Mouse (Mus musculus) embryonic facial prominence, embryonic 14.5 days (tissue): Measurements from ENCODE around the gene Lancl3. TPM values are rescaled to one million over a fixed set of nuclear protein-coding genes. Genes with fewer than 3 reads are reported as not detected.

Experiments used
- ATAC-seq: fragments of 200-750 bp; cut with Nextera tagmentation; 2 replicates; pipeline ENCODE4 v1.8.0; 2017; ENCODE audit warnings: low read depth, moderate number of reproducible peaks, moderate TSS enrichment
- DNase-seq: peaks from one replicate; pipeline ENCODE4 v3.0.0-alpha.2; 2015; ENCODE audit warnings: low spot score
- H3K27ac ChIP-seq: fragments of 300-500 bp; sonication (generic); replicated peaks from 2 replicates; pipeline ENCODE4 v1.5.1; 2014; ENCODE audit warnings: low read depth, mild to moderate bottlenecking, low read length, moderate library complexity
- H3K27me3 ChIP-seq: fragments of 300-500 bp; sonication (generic); replicated peaks from 2 replicates; pipeline ENCODE4 v1.6.1; 2014; ENCODE audit warnings: low read length; ENCODE audit not compliant: control insufficient read depth, insufficient read depth
- H3K36me3 ChIP-seq: fragments of 300-500 bp; sonication (generic); 2 replicates; pipeline ENCODE4 v1.6.1; 2014; ENCODE audit warnings: low read length, mixed read lengths; ENCODE audit not compliant: control insufficient read depth, insufficient read depth
- H3K4me1 ChIP-seq: fragments of 300-500 bp; sonication (generic); 2 replicates; pipeline ENCODE4 v1.6.1; 2014; ENCODE audit warnings: antibody characterized with exemption, low read length; ENCODE audit not compliant: control insufficient read depth, insufficient read depth
- H3K4me2 ChIP-seq: fragments of 300-500 bp; sonication (generic); 2 replicates; pipeline ENCODE4 v1.6.1; 2014; ENCODE audit warnings: low read depth, mild to moderate bottlenecking, low read length, moderate library complexity, mixed read lengths
- H3K4me3 ChIP-seq: fragments of 300-500 bp; sonication (generic); 2 replicates; pipeline ENCODE4 v1.5.1; 2014; ENCODE audit warnings: low read depth, mild to moderate bottlenecking, low read length
- H3K9ac ChIP-seq: fragments of 300-500 bp; sonication (generic); 2 replicates; pipeline ENCODE4 v1.6.1; 2014; ENCODE audit warnings: low read depth, mild to moderate bottlenecking, low read length, moderate library complexity, mixed read lengths
- H3K9me3 ChIP-seq: fragments of 300-500 bp; sonication (generic); 2 replicates; pipeline ENCODE4 v1.6.1; 2016; ENCODE audit warnings: low read length; ENCODE audit not compliant: control insufficient read depth
- WGBS: fragments of 180-500 bp; shearing (Covaris S2); extraction: QIAGEN DNeasy Blood & Tissue Kit; methylation state at CpG from one replicate; pipeline ENCODE4 v1.1.7; 2014; 5-methylcytosine and 5-hydroxymethylcytosine counted together
- polyA plus RNA-seq: library from polyadenylated mRNA; unstranded; fragments of >200 nt; fragmentation: Nextera tagmentation; extraction: Ambion mirVana; gene quantifications from 2 replicates; pipeline ENCODE4 v1.2.1, GENCODE M21; 2014

Gene Lancl3
- polyA plus RNA-seq, result 0.67 and 0.76 TPM in 2 replicates

DNA sequence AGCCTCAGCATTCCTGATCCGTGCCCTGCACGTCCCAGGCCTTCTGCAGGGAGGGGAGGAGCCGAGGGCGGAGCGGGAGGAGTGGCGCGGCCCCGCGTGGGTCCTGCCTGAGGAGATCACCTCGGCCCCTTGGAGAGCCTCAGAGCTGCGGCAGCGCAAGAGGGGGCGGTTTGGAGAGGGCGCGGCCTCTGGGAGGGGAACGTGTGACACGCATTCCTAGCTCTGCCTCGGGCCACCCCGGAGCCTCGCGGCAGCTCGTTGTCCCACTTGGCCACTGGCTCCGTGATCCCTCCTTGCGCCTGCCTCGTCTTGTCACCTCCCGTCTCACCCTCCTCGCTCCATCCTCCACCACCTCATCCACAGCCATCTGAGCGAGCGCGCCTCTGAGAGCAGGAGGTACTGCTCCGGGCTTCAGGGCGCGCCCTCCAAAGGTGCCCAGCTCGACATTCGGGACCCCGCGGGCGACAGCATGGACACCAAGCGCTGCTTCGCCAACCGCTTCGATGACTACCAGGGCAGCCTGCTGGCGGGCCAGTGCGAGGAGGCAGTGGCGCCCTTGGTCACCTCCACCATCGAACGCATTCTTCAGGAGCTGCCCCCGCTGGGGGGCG, at the start of gene Lancl3:
TSS of gene Lancl3 (plus strand) at position 142 of the 611 bp plus-strand sequence.
- Histone ChIP-seq H3K27me3 (peaks cover 5% of the 10 kb centered on the region; the same call in 1 of the 2 replicates), H3K4me1 (no peaks in the 10 kb centered on the region), H3K4me2 (peak within 1 kb of the TSS; percentile 65), H3K9me3 (no peaks in the 10 kb centered on the region), H3K4me3 (peak within 1 kb of the TSS; percentile 46), H3K36me3 (no peaks in the 10 kb centered on the region), H3K27ac (no peak within 1 kb of the TSS), H3K9ac (peak within 1 kb of the TSS; percentile 41)
- DNase-seq, result peak; percentile 15
- WGBS, result 20% methylated on average over 21 of the region's 49 CpGs
- peak; percentile 67; the same call in 1 of the 2 replicates for ATAC-seq

DNA sequence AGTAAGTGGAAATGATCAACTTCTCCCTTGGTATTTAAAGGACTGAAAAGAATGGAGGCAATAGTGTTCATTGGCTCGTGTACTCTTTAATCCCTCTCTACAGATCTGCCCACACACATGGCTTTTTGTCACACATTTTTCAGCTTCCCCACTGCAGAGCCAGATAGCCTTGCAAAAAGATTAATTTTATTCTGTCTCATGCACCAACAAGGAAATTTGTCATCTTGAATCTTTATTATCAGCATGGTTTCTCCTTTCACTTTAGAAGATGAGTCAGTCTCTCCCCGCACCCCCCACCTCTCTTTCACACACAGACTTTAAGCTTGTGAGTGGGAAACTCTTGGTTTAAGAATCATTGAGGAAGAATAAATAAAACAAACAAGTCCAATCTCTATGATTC, 20.7 kb upstream of the Lancl3 start:
- no peak for DNase-seq
- no peak overlapping the region for H3K27ac ChIP-seq
- WGBS, result 65% methylated on average over 2 of the region's 2 CpGs
- no peaks in the 10 kb centered on the region for H3K4me1 ChIP-seq
- no peaks in the 10 kb centered on the region for H3K9me3 ChIP-seq
- no peak for ATAC-seq
- no peaks in the 10 kb centered on the region for H3K36me3 ChIP-seq
- no peak overlapping the region for H3K4me3 ChIP-seq
- no peak overlapping the region for H3K9ac ChIP-seq
- no peaks in the 10 kb centered on the region for H3K27me3 ChIP-seq
- H3K4me2 ChIP-seq, result no peak overlapping the region

DNA sequence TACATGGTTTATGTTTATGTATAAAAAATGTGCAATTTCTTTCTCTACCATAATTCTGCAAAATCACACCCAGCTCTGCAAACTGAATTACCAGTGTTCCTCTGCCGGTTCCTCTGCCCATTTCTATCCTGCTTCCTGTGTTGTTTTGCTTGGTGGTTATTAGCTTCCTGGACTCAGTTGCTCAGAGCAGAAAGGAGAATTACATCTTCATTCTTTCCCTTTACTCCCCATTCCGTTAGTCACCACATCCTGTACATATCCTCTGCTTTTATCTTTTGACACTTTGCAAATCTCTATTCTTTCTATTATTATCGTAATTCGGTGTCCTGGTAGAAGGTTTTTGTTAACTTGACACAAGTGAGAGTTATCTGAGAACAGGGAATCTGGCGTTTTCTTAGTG, 18.1 kb upstream of the Lancl3 start:
- H3K4me2 ChIP-seq, result no peak overlapping the region
- no peaks in the 10 kb centered on the region for H3K36me3 ChIP-seq
- 62% methylated on average over 5 of the region's 5 CpGs for WGBS
- H3K4me1 ChIP-seq, result no peaks in the 10 kb centered on the region
- DNase-seq (no peak), ATAC-seq (no peak)
- H3K27me3 ChIP-seq, result no peaks in the 10 kb centered on the region
- H3K9me3 ChIP-seq, result no peaks in the 10 kb centered on the region
- no peak overlapping the region for H3K27ac ChIP-seq
- no peak overlapping the region for H3K4me3 ChIP-seq
- H3K9ac ChIP-seq, result no peak overlapping the region

DNA sequence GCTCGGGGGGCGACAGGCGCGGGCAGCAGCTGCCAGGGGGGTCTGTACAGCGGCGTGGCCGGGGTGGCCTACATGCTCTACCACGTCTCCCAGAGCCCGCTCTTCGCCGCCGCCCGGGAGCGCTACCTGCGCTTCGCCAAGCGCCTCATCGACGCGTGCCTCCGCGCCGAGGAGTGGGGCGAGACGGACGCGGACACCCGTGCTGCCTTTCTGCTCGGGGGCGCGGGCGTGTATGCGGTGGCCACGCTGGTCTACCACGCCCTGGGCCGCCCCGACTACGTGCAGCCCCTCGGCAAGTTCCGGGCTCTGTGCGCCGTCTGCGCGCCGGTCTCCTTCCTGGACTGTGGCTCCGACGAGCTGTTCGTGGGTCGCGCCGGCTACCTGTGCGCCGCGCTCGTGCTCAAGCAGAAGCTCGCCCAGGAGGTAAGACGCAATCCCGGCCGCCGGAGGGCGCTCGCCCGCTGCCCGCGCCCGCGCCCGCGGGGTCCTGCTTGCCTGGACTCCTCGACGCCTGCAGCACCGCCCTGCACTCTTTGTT, 747 bp downstream of the Lancl3 start:
- Histone ChIP-seq H3K36me3 (no peaks in the 10 kb centered on the region), H3K4me2 (peak overlapping the region; percentile 65), H3K4me3 (peak overlapping the region; percentile 46), H3K9ac (peak overlapping the region; percentile 41), H3K4me1 (no peaks in the 10 kb centered on the region), H3K27me3 (peaks cover 5% of the 10 kb centered on the region; the same call in 1 of the 2 replicates), H3K9me3 (no peaks in the 10 kb centered on the region), H3K27ac (no peak overlapping the region)
- WGBS, result 26% methylated on average over 10 of the region's 72 CpGs
- peak; percentile 53 for ATAC-seq
- peak; percentile 17 for DNase-seq

DNA sequence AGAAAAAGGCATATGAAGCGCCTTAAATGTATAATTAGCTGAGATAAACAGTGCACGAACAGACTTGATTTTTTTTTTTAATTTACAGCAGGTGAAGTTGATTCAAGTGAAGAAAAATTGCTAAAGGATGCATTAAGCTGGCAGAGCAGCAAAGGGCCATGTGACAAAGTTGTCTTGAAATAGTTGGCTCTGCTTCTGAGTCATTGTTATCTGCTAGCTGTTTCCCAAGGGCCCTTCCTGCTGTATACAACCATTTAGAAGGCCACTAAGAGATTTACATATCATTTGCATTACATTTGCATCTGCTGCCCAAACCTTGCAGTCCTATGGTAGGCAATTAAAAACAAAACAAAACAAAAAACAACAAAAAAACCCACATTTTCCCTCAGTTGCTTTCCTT, 2.3 kb downstream of the Lancl3 start:
- Histone ChIP-seq H3K36me3 (no peaks in the 10 kb centered on the region), H3K9ac (no peak overlapping the region), H3K9me3 (no peaks in the 10 kb centered on the region), H3K4me1 (no peaks in the 10 kb centered on the region), H3K27ac (no peak overlapping the region), H3K27me3 (peaks cover 5% of the 10 kb centered on the region; the same call in 1 of the 2 replicates), H3K4me2 (no peak overlapping the region), H3K4me3 (no peak overlapping the region)
- no peak for DNase-seq
- WGBS, result 62% methylated on average over 2 of the region's 2 CpGs
- ATAC-seq, result no peak

DNA sequence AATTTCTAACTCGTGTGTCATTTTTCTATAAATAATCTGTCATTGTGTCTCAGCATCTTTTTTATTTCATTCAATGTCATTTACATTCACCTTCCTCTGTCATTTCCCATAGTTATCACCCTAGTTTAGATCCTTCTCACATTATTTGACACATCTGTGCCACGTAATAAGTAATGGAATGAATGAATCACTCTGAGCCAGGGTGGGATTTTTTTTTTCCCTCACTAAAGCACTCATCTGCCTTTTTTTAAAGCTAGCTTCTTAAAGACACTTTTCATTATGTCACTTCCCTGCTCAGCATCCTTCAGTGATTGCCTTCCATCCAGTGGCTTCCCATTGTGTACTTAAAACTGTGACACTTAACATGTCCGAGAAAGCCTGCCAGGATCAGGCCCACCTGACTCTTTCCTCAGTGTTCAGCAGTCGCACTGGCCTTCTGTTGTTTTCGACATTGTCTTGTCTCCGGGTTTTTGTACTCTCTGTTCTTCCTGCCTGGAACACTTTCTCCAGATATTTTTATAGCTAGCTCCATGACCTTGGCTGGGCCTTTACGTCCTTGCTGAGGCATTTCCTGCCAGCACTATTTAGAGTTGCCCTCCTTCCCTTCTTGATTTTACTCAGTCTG, 3.2 kb downstream of the Lancl3 start:
- H3K4me2 ChIP-seq, result no peak overlapping the region
- DNase-seq (no peak), ATAC-seq (no peak)
- H3K9me3 ChIP-seq, result no peaks in the 10 kb centered on the region
- H3K27me3 ChIP-seq, result peaks cover 5% of the 10 kb centered on the region; the same call in 1 of the 2 replicates
- H3K9ac ChIP-seq, result no peak overlapping the region
- H3K4me3 ChIP-seq, result no peak overlapping the region
- WGBS, result 60% methylated on average over 7 of the region's 7 CpGs
- no peaks in the 10 kb centered on the region for H3K36me3 ChIP-seq
- no peak overlapping the region for H3K27ac ChIP-seq
- no peaks in the 10 kb centered on the region for H3K4me1 ChIP-seq

DNA sequence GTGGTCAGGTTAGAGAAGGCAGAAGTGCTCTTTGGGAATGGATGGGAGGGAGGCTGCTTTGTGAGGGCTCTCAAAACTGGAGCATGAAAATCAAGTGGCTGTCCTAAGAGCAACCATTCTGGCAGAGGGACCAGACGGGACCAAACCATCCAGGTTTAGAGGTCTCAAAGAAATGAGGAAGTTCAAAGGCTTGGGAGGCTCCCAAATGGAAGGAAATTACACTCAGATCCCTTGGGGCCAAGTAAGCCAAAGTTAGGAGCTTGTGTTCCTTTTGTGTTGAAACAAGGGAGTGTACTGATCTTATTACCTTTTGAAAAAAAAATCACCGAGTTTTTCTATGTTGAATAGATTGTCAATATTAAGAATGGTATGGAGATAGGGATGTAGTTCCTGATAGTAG, 5.4 kb downstream of the Lancl3 start:
- H3K36me3 ChIP-seq, result no peaks in the 10 kb centered on the region
- no peak overlapping the region for H3K4me3 ChIP-seq
- H3K27me3 ChIP-seq, result no peaks in the 10 kb centered on the region
- WGBS, result 70% methylated on average over 2 of the region's 2 CpGs
- no peaks in the 10 kb centered on the region for H3K9me3 ChIP-seq
- no peaks in the 10 kb centered on the region for H3K4me1 ChIP-seq
- H3K4me2 ChIP-seq, result no peak overlapping the region
- H3K9ac ChIP-seq, result no peak overlapping the region
- no peak overlapping the region for H3K27ac ChIP-seq
- ATAC-seq (no peak), DNase-seq (no peak)

DNA sequence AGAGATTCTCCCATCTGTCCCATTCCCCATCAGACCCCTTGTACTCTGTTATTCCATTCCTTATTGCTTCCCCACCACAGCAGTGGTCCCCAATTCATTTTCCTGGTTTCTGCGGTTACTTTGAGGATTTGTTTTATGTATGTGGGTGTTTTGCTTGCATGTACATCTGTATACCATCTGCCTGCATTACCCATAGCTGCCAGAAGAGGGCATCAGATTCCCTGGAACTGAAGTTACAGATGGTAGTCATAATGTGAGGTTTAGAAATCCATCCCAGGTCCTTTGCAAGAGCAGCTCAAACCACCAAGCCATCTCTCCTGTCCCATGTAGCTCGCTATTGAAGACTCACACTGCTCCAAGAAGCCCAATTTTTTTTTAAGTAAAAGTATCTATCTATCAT, 16.5 kb downstream of the Lancl3 start:
- no peak for DNase-seq
- no peak overlapping the region for H3K9ac ChIP-seq
- WGBS, result 90% methylated on average over 2 of the region's 2 CpGs

More for the DNA sequence above, 16.5 kb downstream of the Lancl3 start:
- no peak overlapping the region for H3K4me2 ChIP-seq
- no peak for ATAC-seq
- H3K4me3 ChIP-seq, result no peak overlapping the region
- no peaks in the 10 kb centered on the region for H3K4me1 ChIP-seq
- H3K36me3 ChIP-seq, result no peaks in the 10 kb centered on the region
- no peak overlapping the region for H3K27ac ChIP-seq
- H3K9me3 ChIP-seq, result no peaks in the 10 kb centered on the region
- no peaks in the 10 kb centered on the region for H3K27me3 ChIP-seq
